Mouse (Mus musculus) A20 (cell line): ENCODE measurements around the gene Gm20517.

Experiments
- DNase-seq: peaks from one replicate; pipeline ENCODE4 v3.0.0-alpha.2; 2011; ENCODE audit warnings: low read depth, low spot score

The Gm20517 gene

GRCm38 (mm10) chr17:47706196-47706595 is 94.8 kb downstream of the Gm20517 start:
- DNase-seq: no peak

GRCm38 (mm10) chr17:47707961-47708360 is 96.6 kb downstream of the Gm20517 start:
- DNase-seq: no peak

GRCm38 (mm10) chr17:47708972-47709371 is 97.6 kb downstream of the Gm20517 start:
- DNase-seq: no peak

- DNase-seq: no peak
Measured at GRCm38 (mm10) chr17:47710036-47710435, 98.6 kb downstream of the Gm20517 start.

- DNase-seq: no peak
Measured at GRCm38 (mm10) chr17:47711883-47712282, 100.5 kb downstream of the Gm20517 start.

- no peak for DNase-seq
Measured at GRCm38 (mm10) chr17:47712889-47713571, 101.6 kb downstream of the Gm20517 start.

GRCm38 (mm10) chr17:47715037-47715436 is 103.6 kb downstream of the Gm20517 start:
- DNase-seq: no peak

GRCm38 (mm10) chr17:47721183-47721582 is 109.8 kb downstream of the Gm20517 start:
- DNase-seq: no peak

GRCm38 (mm10) chr17:47726566-47726965 is 115.2 kb downstream of the Gm20517 start, which contains the start of gene Pgc:
Gene Pgc, plus strand, starts transcription at chr17:47726842.
- DNase-seq: no peak

GRCm38 (mm10) chr17:47730633-47731575 is 119.5 kb downstream of the Gm20517 start:
- no peak for DNase-seq
